Mouse (Mus musculus) liver, adult 2 months (tissue): ENCODE results near the gene Smyd4.

Source experiments
- CTCF ChIP-seq: fragments of 200-500 bp; IDR thresholded peaks from 2 replicates; pipeline ENCODE4 v1.5.1; 2011; ENCODE audit warnings: low read depth, low read length, control low read depth
- POLR2A ChIP-seq: fragments of 200-500 bp; IDR thresholded peaks from 2 replicates; pipeline ENCODE4 v1.6.1; 2011; ENCODE audit warnings: low read length, control low read depth; ENCODE audit not compliant: insufficient read depth; ENCODE audit errors: extremely low read depth

- TF ChIP-seq CTCF (no peak), POLR2A (no peak)
These were observed 91.7 kb downstream of the Smyd4 start for GRCm38 (mm10) chr11:75439951-75440350.
